Mouse (Mus musculus) kidney, adult 2 months (tissue): ENCODE results near the gene Zbtb9.

Source experiments
- CTCF ChIP-seq: fragments of 200-500 bp; conservative IDR thresholded peaks from 2 replicates; pipeline ENCODE4 v1.5.1; 2011; ENCODE audit warnings: low read depth, mild to moderate bottlenecking, control low read depth, low read length, moderate library complexity, mixed read lengths; ENCODE audit not compliant: insufficient read depth, insufficient read length
- POLR2A ChIP-seq: fragments of 200-500 bp; IDR thresholded peaks from one replicate; pipeline ENCODE4 v1.6.1; 2011; ENCODE audit warnings: low read depth, low read length, control low read depth

DNA sequence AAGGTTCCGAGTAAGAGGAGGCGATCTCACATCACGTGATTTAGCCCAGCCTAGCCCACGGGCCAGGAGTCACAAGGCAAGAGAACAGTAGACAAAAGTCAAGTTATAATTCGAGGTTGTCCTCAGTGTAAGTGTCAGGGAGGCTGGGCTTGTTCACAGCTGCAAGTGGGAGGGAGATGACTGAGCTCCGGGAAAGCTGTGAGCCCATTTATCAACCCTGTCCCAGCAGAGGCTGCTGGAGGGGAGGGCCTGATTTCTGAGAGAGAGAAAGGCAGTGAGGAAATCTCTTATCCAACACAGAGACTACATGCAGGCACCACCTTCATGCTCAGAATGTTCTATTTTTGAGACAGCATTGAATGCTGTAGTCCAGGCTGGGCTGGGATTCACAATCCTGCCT is 39.9 kb downstream of the Zbtb9 start:
- TF ChIP-seq POLR2A, result no peak
- no peak for TF ChIP-seq CTCF
